Mouse (Mus musculus) bone marrow macrophage, adult 2 months (primary cell): Measurements from ENCODE around the gene Ipcef1.

Experiments used
- CTCF ChIP-seq: IDR thresholded peaks from 2 replicates; pipeline ENCODE4 v1.5.1; 2012; ENCODE audit warnings: low read depth, mild to moderate bottlenecking, low read length, moderate library complexity
- POLR2A ChIP-seq: IDR thresholded peaks from 2 replicates; pipeline ENCODE4 v1.6.1; 2012; ENCODE audit warnings: mild to moderate bottlenecking, low read depth, low read length, borderline replicate concordance

- TF ChIP-seq POLR2A (no peak), CTCF (no peak)
Observed at GRCm38 (mm10) chr10:6999355-6999754, 52.9 kb downstream of the Ipcef1 start.
